Mouse (Mus musculus) brain, embryonic 14.5 days (tissue): ENCODE measurements at regions not wholly inside any gene's neighbourhood (a gene's known extent, or its start where the extent isn't known, plus 50 kb on each side); places are given as distances from the start of the nearest gene placed in this dataset.

ENCODE experiments used
- CTCF ChIP-seq: fragments of 200-500 bp; IDR thresholded peaks from 2 replicates; pipeline ENCODE4 v1.5.1; 2012; ENCODE audit warnings: inconsistent platforms, mild to moderate bottlenecking, moderate library complexity, borderline replicate concordance; ENCODE audit not compliant: insufficient read depth, insufficient read length; ENCODE audit errors: extremely low read depth
- POLR2A ChIP-seq: fragments of 200-500 bp; IDR thresholded peaks from 2 replicates; pipeline ENCODE4 v1.6.1; 2012; ENCODE audit warnings: mild to moderate bottlenecking, inconsistent platforms, borderline replicate concordance; ENCODE audit not compliant: poor library complexity, insufficient read depth, insufficient read length, severe bottlenecking; ENCODE audit errors: extremely low read depth

DNA sequence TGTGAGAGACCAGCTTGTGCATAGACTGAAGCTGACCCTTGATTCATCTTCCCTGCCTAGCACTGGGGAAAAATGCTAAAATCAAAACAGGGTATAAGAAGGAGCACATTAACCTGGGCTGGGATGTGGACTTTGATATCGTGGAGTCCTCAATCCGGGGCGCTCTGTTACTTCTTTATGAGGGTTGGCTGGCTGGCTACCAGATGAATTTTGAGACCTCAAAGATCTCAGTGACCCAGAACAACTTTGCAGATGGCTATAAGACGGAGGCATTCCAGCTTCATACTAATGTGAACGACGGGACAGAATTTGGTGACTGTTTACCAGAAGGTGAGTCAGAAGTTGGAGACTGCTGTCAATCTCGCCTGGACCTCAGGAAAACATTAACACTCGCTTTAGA, 161.5 kb downstream of the AI429214 start:
- TF ChIP-seq CTCF (no peak), POLR2A (no peak)
